Mouse (Mus musculus): ENCODE measurements at regions not wholly inside any gene's neighbourhood (a gene's known extent, or its start where the extent isn't known, plus 50 kb on each side); places are given as distances from the start of the nearest gene placed in this dataset.

- peak; percentile 63; the same call in 1 of the 2 replicates for ATAC-seq (ENCODE audit: insufficient number of reproducible peaks, insufficient read depth, low FRiP score, low read depth)
- Histone ChIP-seq H3K4me3 (ENCODE audit: low read depth, low read length) (no peak overlapping the region), H3K9me3 (ENCODE audit: control insufficient read depth, low read depth, low read length) (no peaks in the 10 kb centered on the region), H3K36me3 (ENCODE audit: control insufficient read depth, insufficient read depth, low read length) (no peaks in the 10 kb centered on the region), H3K27me3 (ENCODE audit: control insufficient read depth, insufficient read depth, low read length) (no peaks in the 10 kb centered on the region), H3K4me2 (replicated peaks; ENCODE audit: low read depth, low read length) (no peak overlapping the region), H3K4me1 (ENCODE audit: control insufficient read depth, insufficient read depth, low read length) (no peaks in the 10 kb centered on the region), H3K27ac (ENCODE audit: low read length) (no peak overlapping the region), H3K9ac (replicated peaks; ENCODE audit: low read depth, low read length) (no peak overlapping the region)
- 63% methylated on average over 1 of the region's 1 CpGs for WGBS
These were observed 592.8 kb upstream of the Pcdh20 start for GRCm38 (mm10) chr14:89063971-89064370.

GRCm38 (mm10) chr14:89062583-89063436 lies 591.6 kb upstream of the Pcdh20 start:
- H3K27ac ChIP-seq (ENCODE audit: low read length), result no peak overlapping the region
- no peak for ATAC-seq (ENCODE audit: insufficient number of reproducible peaks, insufficient read depth, low FRiP score, low read depth)
- no peaks in the 10 kb centered on the region for H3K4me1 ChIP-seq (ENCODE audit: control insufficient read depth, insufficient read depth, low read length)
- H3K27me3 ChIP-seq (ENCODE audit: control insufficient read depth, insufficient read depth, low read length), result no peaks in the 10 kb centered on the region
- H3K4me2 ChIP-seq (replicated peaks; ENCODE audit: low read depth, low read length), result no peak overlapping the region
- no peak overlapping the region for H3K9ac ChIP-seq (replicated peaks; ENCODE audit: low read depth, low read length)
- WGBS, result 78% methylated on average over 5 of the region's 5 CpGs
- no peak overlapping the region for H3K4me3 ChIP-seq (ENCODE audit: low read depth, low read length)
- no peaks in the 10 kb centered on the region for H3K36me3 ChIP-seq (ENCODE audit: control insufficient read depth, insufficient read depth, low read length)
- no peaks in the 10 kb centered on the region for H3K9me3 ChIP-seq (ENCODE audit: control insufficient read depth, low read depth, low read length)

DNA sequence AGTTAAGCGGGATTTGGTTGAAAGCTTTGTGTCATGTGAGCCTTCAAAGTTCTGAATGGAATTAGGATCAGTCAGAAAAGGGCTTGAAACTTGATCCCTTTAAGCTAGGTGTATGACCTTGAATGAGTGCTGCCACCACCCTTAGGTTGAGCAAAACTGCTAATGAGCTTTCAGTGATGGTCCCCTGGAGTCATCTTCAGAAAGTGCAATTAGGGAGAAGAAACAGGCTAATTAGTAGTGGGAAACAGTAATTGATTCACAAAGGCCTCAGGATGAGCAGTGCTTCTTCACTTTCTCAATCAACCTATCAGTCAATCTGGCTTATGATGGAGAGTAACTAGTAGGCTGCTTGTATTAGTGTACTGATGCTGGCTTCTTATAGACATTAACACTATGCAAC lies 590.1 kb upstream of the Pcdh20 start:
- Histone ChIP-seq H3K9me3 (ENCODE audit: control insufficient read depth, low read depth, low read length) (no peaks in the 10 kb centered on the region), H3K36me3 (ENCODE audit: control insufficient read depth, insufficient read depth, low read length) (no peaks in the 10 kb centered on the region), H3K4me1 (ENCODE audit: control insufficient read depth, insufficient read depth, low read length) (no peaks in the 10 kb centered on the region), H3K4me3 (ENCODE audit: low read depth, low read length) (no peak overlapping the region), H3K9ac (replicated peaks; ENCODE audit: low read depth, low read length) (no peak overlapping the region), H3K27me3 (ENCODE audit: control insufficient read depth, insufficient read depth, low read length) (no peaks in the 10 kb centered on the region), H3K4me2 (replicated peaks; ENCODE audit: low read depth, low read length) (no peak overlapping the region), H3K27ac (ENCODE audit: low read length) (no peak overlapping the region)
- ATAC-seq (ENCODE audit: insufficient number of reproducible peaks, insufficient read depth, low FRiP score, low read depth), result no peak
- WGBS, result 56% methylated on average over 1 of the region's 1 CpGs

DNA sequence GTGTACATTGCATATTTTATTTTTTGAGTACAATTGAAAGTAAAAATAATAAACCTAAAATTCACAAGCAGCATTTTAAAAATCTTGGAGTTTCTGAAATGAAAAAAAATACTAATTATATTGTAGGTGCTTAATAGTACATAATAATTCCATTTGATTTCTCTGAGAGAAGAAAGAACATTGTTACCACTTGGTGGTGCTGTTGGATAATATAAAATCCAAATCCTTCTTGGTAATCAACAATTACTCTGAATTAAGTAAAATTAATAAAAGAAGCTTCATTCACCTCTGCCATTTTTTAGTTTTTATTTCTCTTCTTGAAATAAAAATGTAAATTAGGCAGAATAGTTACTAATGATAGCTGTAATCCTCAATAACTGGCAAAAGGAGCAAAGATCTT lies 563.2 kb upstream of the Pcdh20 start:
- Histone ChIP-seq H3K9me3 (ENCODE audit: control insufficient read depth, low read depth, low read length) (peaks cover 6% of the 10 kb centered on the region; the same call in 1 of the 2 replicates), H3K4me3 (ENCODE audit: low read depth, low read length) (no peak overlapping the region), H3K9ac (replicated peaks; ENCODE audit: low read depth, low read length) (no peak overlapping the region), H3K4me1 (ENCODE audit: control insufficient read depth, insufficient read depth, low read length) (no peaks in the 10 kb centered on the region), H3K4me2 (replicated peaks; ENCODE audit: low read depth, low read length) (no peak overlapping the region), H3K27me3 (ENCODE audit: control insufficient read depth, insufficient read depth, low read length) (no peaks in the 10 kb centered on the region), H3K27ac (ENCODE audit: low read length) (no peak overlapping the region), H3K36me3 (ENCODE audit: control insufficient read depth, insufficient read depth, low read length) (no peaks in the 10 kb centered on the region)
- ATAC-seq (ENCODE audit: insufficient number of reproducible peaks, insufficient read depth, low FRiP score, low read depth), result no peak

- WGBS, result 81% methylated on average over 2 of the region's 2 CpGs
- H3K4me1 ChIP-seq (ENCODE audit: control insufficient read depth, insufficient read depth, low read length), result no peaks in the 10 kb centered on the region
- no peaks in the 10 kb centered on the region for H3K27me3 ChIP-seq (ENCODE audit: control insufficient read depth, insufficient read depth, low read length)
- H3K9ac ChIP-seq (replicated peaks; ENCODE audit: low read depth, low read length), result no peak overlapping the region
- no peaks in the 10 kb centered on the region for H3K9me3 ChIP-seq (ENCODE audit: control insufficient read depth, low read depth, low read length)
- no peak overlapping the region for H3K27ac ChIP-seq (ENCODE audit: low read length)
- no peak overlapping the region for H3K4me3 ChIP-seq (ENCODE audit: low read depth, low read length)
- ATAC-seq (ENCODE audit: insufficient number of reproducible peaks, insufficient read depth, low FRiP score, low read depth), result no peak
- no peaks in the 10 kb centered on the region for H3K36me3 ChIP-seq (ENCODE audit: control insufficient read depth, insufficient read depth, low read length)
- no peak overlapping the region for H3K4me2 ChIP-seq (replicated peaks; ENCODE audit: low read depth, low read length)
These were observed 540.2 kb upstream of the Pcdh20 start for GRCm38 (mm10) chr14:89011440-89011839.

DNA sequence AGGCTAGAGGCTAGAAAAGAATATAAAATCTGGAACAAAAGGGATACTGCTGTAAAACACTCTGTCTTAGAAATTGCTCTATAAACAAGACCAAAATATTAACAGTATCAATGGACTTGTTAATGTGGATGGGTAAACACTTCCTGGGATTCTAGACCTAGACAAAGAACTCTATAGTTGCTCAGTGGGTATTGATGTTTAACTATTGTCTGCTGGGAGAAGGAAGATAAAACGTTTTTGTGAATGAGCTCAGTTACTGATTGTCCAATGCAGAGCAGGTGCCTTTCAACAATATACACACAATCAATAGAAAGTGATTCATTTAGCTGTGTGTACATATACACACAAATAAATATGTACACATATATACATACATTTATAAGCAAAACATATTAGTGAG lies 538.5 kb upstream of the Pcdh20 start:
- Histone ChIP-seq H3K9me3 (ENCODE audit: control insufficient read depth, low read depth, low read length) (no peaks in the 10 kb centered on the region), H3K9ac (replicated peaks; ENCODE audit: low read depth, low read length) (no peak overlapping the region), H3K4me1 (ENCODE audit: control insufficient read depth, insufficient read depth, low read length) (no peaks in the 10 kb centered on the region), H3K36me3 (ENCODE audit: control insufficient read depth, insufficient read depth, low read length) (no peaks in the 10 kb centered on the region), H3K27me3 (ENCODE audit: control insufficient read depth, insufficient read depth, low read length) (no peaks in the 10 kb centered on the region), H3K4me2 (replicated peaks; ENCODE audit: low read depth, low read length) (no peak overlapping the region), H3K4me3 (ENCODE audit: low read depth, low read length) (no peak overlapping the region), H3K27ac (ENCODE audit: low read length) (no peak overlapping the region)
- 33% methylated on average over 1 of the region's 1 CpGs for WGBS
- no peak for ATAC-seq (ENCODE audit: insufficient number of reproducible peaks, insufficient read depth, low FRiP score, low read depth)

DNA sequence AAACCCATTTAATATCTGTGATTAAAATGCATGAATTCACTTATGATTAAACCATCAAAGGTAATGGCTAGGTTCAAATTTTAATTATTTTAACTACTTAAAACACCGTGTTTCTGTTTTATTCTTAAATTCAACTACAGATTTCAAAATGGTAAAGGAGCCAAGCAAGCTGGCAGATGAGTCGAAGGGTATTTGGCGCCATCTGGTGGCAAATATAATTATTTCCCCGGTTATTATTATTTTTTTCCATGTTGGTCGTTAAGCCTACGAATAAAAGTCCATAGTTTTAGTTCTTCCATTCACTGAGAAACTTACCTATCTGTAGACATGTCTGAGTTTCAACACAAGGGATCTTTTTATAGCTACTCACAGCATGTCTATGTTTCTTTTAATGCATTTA lies 510.7 kb upstream of the Pcdh20 start:
- Histone ChIP-seq H3K36me3 (ENCODE audit: control insufficient read depth, insufficient read depth, low read length) (no peaks in the 10 kb centered on the region), H3K4me3 (ENCODE audit: low read depth, low read length) (no peak overlapping the region), H3K4me1 (ENCODE audit: control insufficient read depth, insufficient read depth, low read length) (no peaks in the 10 kb centered on the region), H3K4me2 (replicated peaks; ENCODE audit: low read depth, low read length) (no peak overlapping the region), H3K27ac (ENCODE audit: low read length) (no peak overlapping the region), H3K27me3 (ENCODE audit: control insufficient read depth, insufficient read depth, low read length) (no peaks in the 10 kb centered on the region), H3K9me3 (ENCODE audit: control insufficient read depth, low read depth, low read length) (no peaks in the 10 kb centered on the region), H3K9ac (replicated peaks; ENCODE audit: low read depth, low read length) (no peak overlapping the region)
- no peak for ATAC-seq (ENCODE audit: insufficient number of reproducible peaks, insufficient read depth, low FRiP score, low read depth)
- 12% methylated on average over 6 of the region's 6 CpGs for WGBS

GRCm38 (mm10) chr14:88976007-88976406 lies 504.8 kb upstream of the Pcdh20 start:
- no peaks in the 10 kb centered on the region for H3K4me1 ChIP-seq (ENCODE audit: control insufficient read depth, insufficient read depth, low read length)
- H3K9ac ChIP-seq (replicated peaks; ENCODE audit: low read depth, low read length), result no peak overlapping the region
- no peak overlapping the region for H3K27ac ChIP-seq (ENCODE audit: low read length)
- no peak overlapping the region for H3K4me2 ChIP-seq (replicated peaks; ENCODE audit: low read depth, low read length)
- no peaks in the 10 kb centered on the region for H3K36me3 ChIP-seq (ENCODE audit: control insufficient read depth, insufficient read depth, low read length)
- H3K27me3 ChIP-seq (ENCODE audit: control insufficient read depth, insufficient read depth, low read length), result no peaks in the 10 kb centered on the region
- WGBS, result 68% methylated on average over 1 of the region's 1 CpGs
- no peak overlapping the region for H3K4me3 ChIP-seq (ENCODE audit: low read depth, low read length)
- no peak for ATAC-seq (ENCODE audit: insufficient number of reproducible peaks, insufficient read depth, low FRiP score, low read depth)
- H3K9me3 ChIP-seq (ENCODE audit: control insufficient read depth, low read depth, low read length), result no peaks in the 10 kb centered on the region

- Histone ChIP-seq H3K4me1 (ENCODE audit: control insufficient read depth, insufficient read depth, low read length) (no peaks in the 10 kb centered on the region), H3K9me3 (ENCODE audit: control insufficient read depth, low read depth, low read length) (no peaks in the 10 kb centered on the region), H3K4me3 (ENCODE audit: low read depth, low read length) (no peak overlapping the region), H3K36me3 (ENCODE audit: control insufficient read depth, insufficient read depth, low read length) (no peaks in the 10 kb centered on the region), H3K9ac (replicated peaks; ENCODE audit: low read depth, low read length) (no peak overlapping the region), H3K4me2 (replicated peaks; ENCODE audit: low read depth, low read length) (no peak overlapping the region), H3K27ac (ENCODE audit: low read length) (no peak overlapping the region), H3K27me3 (ENCODE audit: control insufficient read depth, insufficient read depth, low read length) (no peaks in the 10 kb centered on the region)
- ATAC-seq (ENCODE audit: insufficient number of reproducible peaks, insufficient read depth, low FRiP score, low read depth), result no peak
- WGBS, result 62% methylated on average over 1 of the region's 1 CpGs
These were observed 463.4 kb upstream of the Pcdh20 start for GRCm38 (mm10) chr14:88934569-88934968.

Measured in stomach, embryonic 14.5 days (tissue).